Mouse (Mus musculus) ES-CJ7 (cell line): ENCODE data around the gene Olfr1388.
A peak's percentile ranks its signal among the peaks of the same experiment; 100 is the strongest.
"Not testable (repeated sequence)": the region's sequence is repeated elsewhere in the genome, so short reads cannot be mapped to it uniquely, and the experiment has no call there.

ENCODE experiments used
- DNase-seq: peaks from one replicate; pipeline ENCODE4 v3.0.0; 2011; ENCODE audit warnings: low read depth, low spot score

Olfr1388 gene

GRCm38 (mm10) chr11:49436411-49436810 lies at the start of gene Olfr1388:
Gene Olfr1388, plus strand, starts transcription at chr11:49436624.
- DNase-seq, result no peak

GRCm38 (mm10) chr11:49392707-49393106 lies 43.7 kb upstream of the Olfr1388 start:
- DNase-seq, result peak; percentile 54

- DNase-seq, result no peak
Measured at GRCm38 (mm10) chr11:49406784-49407183, 29.6 kb upstream of the Olfr1388 start.

- DNase-seq, result peak; percentile 85
Measured at GRCm38 (mm10) chr11:49410540-49410939, 25.9 kb upstream of the Olfr1388 start.

DNA sequence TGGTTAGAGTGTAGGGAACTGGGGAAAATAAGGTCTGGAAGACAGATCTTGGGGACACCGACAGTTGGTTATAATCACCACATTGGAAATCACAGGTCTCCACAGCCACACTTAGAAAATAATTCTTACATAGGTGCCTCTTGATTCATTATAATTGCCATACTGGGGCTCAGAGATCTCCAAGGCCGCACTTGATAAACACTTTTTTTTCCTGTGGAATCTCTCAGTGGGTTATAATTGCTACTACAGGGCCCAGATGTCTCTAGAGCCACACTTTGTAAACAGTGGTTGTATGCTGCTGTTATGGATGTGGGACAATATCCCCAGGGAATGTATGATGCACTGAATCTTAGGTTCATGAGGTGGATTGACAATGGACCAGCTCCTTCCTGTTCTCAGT lies 13.7 kb upstream of the Olfr1388 start, which contains the start of gene Olfr1389:
Gene Olfr1389 (plus strand): TSS at position 301 of the 400 bp plus-strand sequence.
- no peak for DNase-seq

DNA sequence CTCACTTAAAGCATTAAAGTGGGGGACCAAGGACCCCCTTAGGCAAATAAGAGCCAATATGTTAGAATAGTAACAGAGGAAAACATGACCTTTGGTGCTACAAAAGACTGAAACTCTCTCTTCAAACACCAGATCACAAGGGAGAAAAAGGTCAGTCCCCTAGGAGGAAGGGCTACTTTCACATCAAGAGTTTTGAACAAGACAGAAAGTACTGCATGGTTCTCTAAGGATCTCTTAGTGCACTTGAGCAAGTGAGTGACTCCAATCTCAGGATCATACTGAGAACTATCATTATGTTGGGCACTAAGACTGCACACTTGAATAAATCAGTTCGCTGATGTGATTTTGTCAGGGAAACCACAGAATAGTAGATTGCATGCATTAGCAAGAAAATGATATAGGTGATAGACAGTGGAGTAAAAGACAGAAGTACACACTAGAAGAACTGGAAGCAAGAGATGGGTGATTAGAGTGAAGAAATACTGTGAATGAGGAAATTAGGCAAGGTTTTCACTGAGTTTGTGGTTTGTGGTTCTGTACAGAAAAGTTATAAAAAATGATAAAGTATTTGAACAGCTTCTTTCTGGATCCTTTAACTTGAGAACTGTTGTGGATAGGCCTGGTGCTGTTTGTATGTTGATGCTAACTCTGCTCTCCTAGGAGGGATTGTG lies 11.0 kb upstream of the Olfr1388 start:
- DNase-seq, result no peak

DNA sequence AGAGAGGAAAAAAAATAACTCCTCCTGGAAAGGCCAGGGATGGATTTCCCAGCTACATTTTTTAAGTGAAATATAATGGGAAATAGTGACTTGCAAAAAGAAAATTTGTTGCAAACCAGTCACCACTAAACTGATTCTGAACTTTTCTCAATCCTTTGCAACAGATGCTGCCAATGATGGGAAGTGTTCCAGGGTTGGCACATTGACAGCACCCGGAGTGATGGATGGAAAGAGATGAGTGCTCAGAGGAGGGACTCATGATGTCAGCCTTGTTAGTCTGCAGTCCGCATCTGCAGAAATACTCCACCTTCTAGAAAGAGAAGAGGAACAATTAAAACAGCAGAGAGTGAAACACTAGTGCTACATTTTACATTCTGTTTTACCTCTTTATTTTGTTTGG lies 6.8 kb upstream of the Olfr1388 start:
- DNase-seq, result no peak

DNA sequence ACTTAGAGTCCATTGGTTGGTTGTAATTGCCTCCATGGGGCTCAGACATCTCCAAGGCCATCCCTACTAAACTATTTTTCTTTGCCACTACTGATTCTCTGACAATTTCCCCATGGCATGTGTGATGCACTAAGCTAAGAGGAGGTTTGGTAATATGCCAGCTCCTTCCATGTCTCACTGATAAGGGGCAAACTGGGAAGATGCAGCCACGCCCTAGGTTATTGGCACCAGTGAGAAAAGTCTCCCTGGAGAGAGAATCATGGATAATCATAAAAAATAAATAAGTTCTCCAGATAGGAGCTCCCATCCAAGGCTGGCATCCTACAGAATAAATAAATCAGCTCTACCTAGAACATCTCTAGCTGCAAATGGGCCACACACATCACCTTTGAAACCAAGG lies 18.6 kb downstream of the Olfr1388 start, which contains the start of gene Olfr1387:
Gene Olfr1387 (plus strand): TSS at position 301 of the 400 bp plus-strand sequence.
- no peak for DNase-seq

DNA sequence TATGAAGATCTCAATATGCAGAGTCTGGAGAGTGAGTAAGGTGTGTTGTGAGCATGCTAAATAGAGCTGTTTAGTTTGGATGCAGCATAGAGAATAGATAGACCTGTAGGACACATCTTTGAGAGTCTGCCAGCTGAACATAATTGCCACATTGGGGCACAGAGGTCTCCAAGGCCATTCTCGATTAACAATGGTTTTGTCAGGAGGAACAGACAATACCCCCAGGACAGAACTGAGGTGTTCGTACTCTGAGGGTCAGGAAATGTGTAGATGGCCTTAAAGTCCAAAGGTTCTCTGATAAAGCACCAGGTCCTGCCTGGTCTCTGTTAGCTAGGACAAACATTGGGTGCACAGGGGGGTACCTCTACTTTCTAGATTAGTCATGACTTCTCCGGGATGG lies 28.3 kb downstream of the Olfr1388 start, which contains the start of gene Olfr1386:
Gene Olfr1386 (plus strand): TSS at position 301 of the 400 bp plus-strand sequence.
- not testable (repeated sequence) for DNase-seq

DNA sequence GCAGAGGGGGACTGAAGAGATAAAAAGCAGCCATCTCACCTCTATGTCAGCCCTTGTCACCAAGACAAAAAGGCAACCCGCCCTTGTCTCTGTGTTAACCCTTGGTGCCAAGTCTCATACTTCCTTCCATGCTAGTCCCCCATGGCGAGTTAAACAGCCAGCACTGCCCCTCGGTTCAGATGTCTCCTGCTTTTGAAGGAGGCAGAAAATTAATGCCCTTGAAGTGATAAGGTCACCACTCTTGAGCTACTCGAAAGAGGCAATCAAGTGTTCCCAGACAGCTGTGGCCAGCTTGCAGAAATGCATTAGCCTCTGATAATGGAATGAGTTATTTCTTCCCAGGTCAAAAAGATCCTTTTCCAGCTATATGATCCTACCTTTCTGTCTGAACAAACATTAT lies 49.5 kb downstream of the Olfr1388 start:
- DNase-seq, result no peak

DNA sequence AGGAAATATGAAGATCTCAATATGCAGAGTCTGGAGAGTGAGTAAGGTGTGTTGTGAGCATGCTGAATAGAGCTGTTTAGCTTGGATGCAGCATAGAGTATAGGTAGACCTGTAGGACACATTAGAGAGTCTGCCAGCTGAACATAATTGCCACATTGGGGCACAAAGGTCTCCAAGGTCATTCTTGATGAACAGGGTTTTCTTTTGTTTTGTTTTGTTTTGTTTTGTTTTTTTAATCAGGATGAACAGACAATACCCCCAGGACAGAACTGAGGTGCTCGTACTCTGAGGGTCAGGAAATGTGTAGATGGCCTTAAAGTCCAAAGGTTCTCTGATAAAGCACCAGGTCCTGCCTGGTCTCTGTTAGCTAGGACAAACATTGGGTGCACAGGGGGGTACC lies 52.3 kb downstream of the Olfr1388 start, which contains the start of gene Olfr1385:
Gene Olfr1385 (plus strand): TSS at position 301 of the 400 bp plus-strand sequence.
- DNase-seq, result not testable (repeated sequence)
